Comparison of ENCODE assay signal across 27 mouse cellular contexts in genomic region chr1:171982170-171982569, GRCm38 (mm10). TPM values are rescaled to one million over a fixed set of nuclear protein-coding genes. Genes with fewer than 3 reads are reported as not detected.
DNase-seq lines count a peak whose midpoint lies in the region; ATAC-seq and TF ChIP-seq lines count a peak whose summit lies in the region.
"Had no signal": no experiment of that assay in that cellular context is flagged by ENCODE, and none has a peak within 500 bp of the region (broad histone marks: within the 10 kb centered on the region; RNA-seq: fewer than 3 reads in every experiment).

No protein-coding gene starts in this region.

- no peaks in the 10 kb centered on the region for H3K27me3 ChIP-seq in Patski
- H3K27me3 ChIP-seq in splenic B cell, adult 2 months (ENCODE audit: control insufficient read depth, insufficient read depth, low read length, poor library complexity, severe bottlenecking), result no peaks in the 10 kb centered on the region
- H3K27me3 ChIP-seq: embryonic facial prominence, embryonic 13.5 days; heart, embryonic 12.5 days; liver, embryonic 15.5 days; neural tube, embryonic 12.5 days; stomach, embryonic 15.5 days had no signal

- POLR2A ChIA-PET in Patski (lab: Charles Lee), result no interaction called here

- no peaks in the 10 kb centered on the region for H3K36me3 ChIP-seq in splenic B cell, adult 2 months (ENCODE audit: control insufficient read depth, insufficient read depth, low read length, poor library complexity, severe bottlenecking)
- H3K36me3 ChIP-seq: embryonic facial prominence, embryonic 13.5 days; heart, embryonic 12.5 days; liver, embryonic 15.5 days; midbrain, embryonic 10.5 days; neural tube, embryonic 12.5 days; stomach, embryonic 15.5 days had no signal

- CTCF ChIA-PET in Patski (lab: Charles Lee), result interaction anchor here (1.1 kb wide), 1 partner anchor 156 kb away, joined by 3 read pairs; no protein-coding TSS in a partner anchor

- in situ Hi-C loops in Patski (cut with MboI; ENCODE audit: low pct_unique_long_range_greater_than_20kb), result no loop called here

- peak; percentile 34 for ATAC-seq in Patski
- ATAC-seq: forebrain, postnatal 0 days had no signal

- no peak for TF ChIP-seq CTCF in Patski (IDR thresholded peaks at IDR 0.05)

- peak; percentile 44 to 58 for DNase-seq in spleen, postnatal 36 days (ENCODE audit: low spot score in 2 of 2)
- DNase-seq in spleen, postnatal 10 days (ENCODE audit: low spot score in 2 of 2), result no peak
- peak; percentile 65 for DNase-seq in CD4-positive helper T cell, adult 2 months (ENCODE audit: low read depth, low spot score)
- no peak for DNase-seq in Patski (ENCODE audit: low read depth, low spot score)
- DNase-seq in splenic B cell, adult 2 months (ENCODE audit: low read depth, low spot score), result peak; percentile 74
- no peak for DNase-seq in lung, postnatal 4 days
- DNase-seq in kidney, postnatal 4 days, result no peak
- DNase-seq: adrenal gland, postnatal 25 days; cerebellum, adult 11-12 months; cerebellum, adult 9-11 months; forebrain, postnatal 0 days; heart, postnatal 4 days; kidney, adult 18-20 months; layer of hippocampus, adult 9-11 months; liver; lung, embryonic 14.5 days; lung, postnatal 14 days; right cerebral cortex, adult 18-20 months; right cerebral cortex, postnatal 4 days; thymus, adult 18-20 months; thymus, postnatal 36 days had no signal

RNA-seq across cellular contexts. Expression of gene Vangl2, which starts 46.1 kb away (rescaled TPM):
- 11.5 TPM for polyA plus RNA-seq in Patski (2021)

Comparison
In these comparisons a context has a peak if more than half of its experiments do, and no peak if none do; other contexts are left out.
1. DNase-seq: peak in spleen, postnatal 36 days (2 of 2), CD4-positive helper T cell, adult 2 months (single experiment) and splenic B cell, adult 2 months (single experiment); none in spleen, postnatal 10 days (0 of 2), Patski (single experiment), lung, postnatal 4 days (0 of 2) and kidney, postnatal 4 days (0 of 2).